Mouse (Mus musculus) fat pad, adult 2 months (tissue): ENCODE data around the gene Col5a1.

Experiments
- DNase-seq: peaks from one replicate; pipeline ENCODE4 v3.0.0-alpha.2; 2011; ENCODE audit warnings: low read depth, low spot score; ENCODE audit errors: extremely low read depth

The Col5a1 gene

GRCm38 (mm10) chr2:27961190-27961589 lies 75.0 kb downstream of the Col5a1 start:
- DNase-seq: no peak

GRCm38 (mm10) chr2:27962406-27962805 lies 76.2 kb downstream of the Col5a1 start:
- DNase-seq: no peak

- no peak for DNase-seq
Measured at GRCm38 (mm10) chr2:27969158-27969557, 82.9 kb downstream of the Col5a1 start.

- no peak for DNase-seq
Measured at GRCm38 (mm10) chr2:27973840-27974239, 87.6 kb downstream of the Col5a1 start.

- no peak for DNase-seq
Measured at GRCm38 (mm10) chr2:27975786-27976185, 89.6 kb downstream of the Col5a1 start.

- DNase-seq: no peak
Measured at GRCm38 (mm10) chr2:27976512-27976911, 90.3 kb downstream of the Col5a1 start.

- DNase-seq: peak; percentile 63
Measured at GRCm38 (mm10) chr2:27981066-27981465, 94.8 kb downstream of the Col5a1 start.

GRCm38 (mm10) chr2:27981621-27982535 lies 95.7 kb downstream of the Col5a1 start:
- DNase-seq: peak; percentile 63

- DNase-seq: no peak
Measured at GRCm38 (mm10) chr2:27983093-27983492, 96.9 kb downstream of the Col5a1 start.

- DNase-seq: no peak
Measured at GRCm38 (mm10) chr2:27983884-27984283, 97.7 kb downstream of the Col5a1 start.

- no peak for DNase-seq
Measured at GRCm38 (mm10) chr2:27986751-27987150, 100.5 kb downstream of the Col5a1 start.

- DNase-seq: no peak
Measured at GRCm38 (mm10) chr2:27990430-27991211, 104.4 kb downstream of the Col5a1 start.

GRCm38 (mm10) chr2:27993416-27993815 lies 107.2 kb downstream of the Col5a1 start:
- DNase-seq: no peak

- DNase-seq: no peak
Measured at GRCm38 (mm10) chr2:27999996-28000583, 113.9 kb downstream of the Col5a1 start.

GRCm38 (mm10) chr2:28000660-28001059 lies 114.4 kb downstream of the Col5a1 start:
- DNase-seq: no peak

- DNase-seq: no peak
Measured at GRCm38 (mm10) chr2:28001206-28001605, 115.0 kb downstream of the Col5a1 start.

- no peak for DNase-seq
Measured at GRCm38 (mm10) chr2:28005187-28005586, 119.0 kb downstream of the Col5a1 start.

- DNase-seq: peak; percentile 7
Measured at GRCm38 (mm10) chr2:28008261-28008660, 122.0 kb downstream of the Col5a1 start.

GRCm38 (mm10) chr2:28012367-28012766 lies 126.1 kb downstream of the Col5a1 start:
- no peak for DNase-seq

GRCm38 (mm10) chr2:28014778-28015177 lies 128.6 kb downstream of the Col5a1 start:
- DNase-seq: no peak

- no peak for DNase-seq
Measured at GRCm38 (mm10) chr2:28024416-28024815, 138.2 kb downstream of the Col5a1 start.
